ENCODE assay signal across 9 mouse cellular contexts in genomic region chr1:160863027-160863426, GRCm38 (mm10). TPM values are rescaled to one million over a fixed set of nuclear protein-coding genes. Genes with fewer than 3 reads are reported as not detected.
DNase-seq lines count a peak whose midpoint lies in the region; ATAC-seq and TF ChIP-seq lines count a peak whose summit lies in the region.
"Had no signal": no experiment of that assay in that cellular context is flagged by ENCODE, and none has a peak within 500 bp of the region (broad histone marks: within the 10 kb centered on the region; RNA-seq: fewer than 3 reads in every experiment).

No protein-coding gene starts in this region.

- 41% methylated on average over 4 of the region's 4 CpGs for WGBS in liver, embryonic 14.5 days (ENCODE audit: insufficient replicate concordance)
- 73% methylated on average over 4 of the region's 4 CpGs for WGBS in forebrain, embryonic 11.5 days

- no peak overlapping the region for H3K4me3 ChIP-seq in liver, embryonic 14.5 days (ENCODE audit: insufficient read depth in 1 of 2, low read depth in 2 of 2, low read length in 2 of 2)
- no peak overlapping the region for H3K4me3 ChIP-seq in forebrain, embryonic 11.5 days (ENCODE audit: low read depth, low read length)
- H3K4me3 ChIP-seq: heart, embryonic 13.5 days had no signal

- H3K9me3 ChIP-seq in liver, embryonic 14.5 days (ENCODE audit: control insufficient read depth, low read length): no peaks in the 10 kb centered on the region
- H3K9me3 ChIP-seq in forebrain, embryonic 11.5 days (ENCODE audit: control insufficient read depth, low read length): no peaks in the 10 kb centered on the region
- H3K9me3 ChIP-seq: heart, embryonic 13.5 days had no signal

- no peak overlapping the region for H3K27ac ChIP-seq in liver, embryonic 14.5 days
- no peak overlapping the region for H3K27ac ChIP-seq in forebrain, embryonic 11.5 days (ENCODE audit: low read depth, low read length)
- H3K27ac ChIP-seq: heart, embryonic 13.5 days had no signal

- H3K36me3 ChIP-seq in liver, embryonic 14.5 days (replicated peaks; ENCODE audit: control insufficient read depth, insufficient read depth, low read depth): no peaks in the 10 kb centered on the region
- no peaks in the 10 kb centered on the region for H3K36me3 ChIP-seq in forebrain, embryonic 11.5 days (ENCODE audit: control insufficient read depth, insufficient read depth, low read length)
- H3K36me3 ChIP-seq: heart, embryonic 13.5 days had no signal

- no peaks in the 10 kb centered on the region for H3K4me1 ChIP-seq in liver, embryonic 14.5 days (replicated peaks; ENCODE audit: control insufficient read depth in 2 of 2, insufficient read depth in 2 of 2, low read length in 1 of 2)
- H3K4me1 ChIP-seq in forebrain, embryonic 11.5 days (replicated peaks; ENCODE audit: control insufficient read depth, insufficient read depth, low read length): no peaks in the 10 kb centered on the region
- H3K4me1 ChIP-seq: heart, embryonic 13.5 days had no signal

- TF ChIP-seq CTCF in liver, embryonic 14.5 days (IDR thresholded peaks at IDR 0.05; ENCODE audit: low read depth): peak; percentile 59

- no peak overlapping the region for H3K9ac ChIP-seq in liver, embryonic 14.5 days (replicated peaks)
- no peak overlapping the region for H3K9ac ChIP-seq in forebrain, embryonic 11.5 days (ENCODE audit: low read length)
- H3K9ac ChIP-seq: heart, embryonic 13.5 days had no signal

- peak; percentile 83 for DNase-seq in heart, adult 11 months
- no peak for DNase-seq in heart, adult 8-10 months (ENCODE audit: low spot score)
- peak; percentile 13 for DNase-seq in thymus, postnatal 14 days
- no peak for DNase-seq in thymus, adult 18-20 months
- peak; percentile 5 to 6 for DNase-seq in frontal cortex, postnatal 14 days (ENCODE audit: low spot score in 2 of 2)
- peak in 2 of 3 experiments; percentile 16 to 30 for DNase-seq in liver, embryonic 14.5 days (ENCODE audit: low read depth in 3 of 3, low spot score in 3 of 3)
- DNase-seq in embryo, embryonic 9.5 days (ENCODE audit: extremely low spot score): no peak
- DNase-seq in forebrain, embryonic 11.5 days (ENCODE audit: low spot score): no peak

- no peak overlapping the region for H3K4me2 ChIP-seq in liver, embryonic 14.5 days (ENCODE audit: low read depth)
- H3K4me2 ChIP-seq in forebrain, embryonic 11.5 days (ENCODE audit: low read depth, low read length, severe bottlenecking): no peak overlapping the region
- H3K4me2 ChIP-seq: heart, embryonic 13.5 days had no signal

- 0 out of 2 replicates have a peak, but pooled peaks have one; percentile 47 for ATAC-seq in liver, embryonic 14.5 days (ENCODE audit: insufficient read depth)
- ATAC-seq in forebrain, embryonic 11.5 days (replicated peaks; ENCODE audit: low FRiP score): no peak

- TF ChIP-seq EP300 in liver, embryonic 14.5 days (IDR thresholded peaks at IDR 0.05; ENCODE audit: low read depth): no peak

- H3K27me3 ChIP-seq in liver, embryonic 14.5 days (ENCODE audit: control insufficient read depth, insufficient read depth, low read length): no peaks in the 10 kb centered on the region
- no peaks in the 10 kb centered on the region for H3K27me3 ChIP-seq in forebrain, embryonic 11.5 days (ENCODE audit: control insufficient read depth, insufficient read depth, low read length)
- H3K27me3 ChIP-seq: heart, embryonic 13.5 days had no signal

RNA-seq across cellular contexts. Expression of gene Rc3h1, which starts 43.2 kb away (rescaled TPM):
- 10 to 100 TPM; 31.6 to 45.6 (median 40.4) TPM for total RNA-seq in heart, adult 8-10 months (2022)
- 2.6 and 2.9 TPM in 2 replicates for polyA plus RNA-seq in liver, embryonic 14.5 days (2012; rRNA removed)
- 3.2 and 3.6 TPM in 2 replicates for polyA plus RNA-seq in liver, embryonic 14.5 days (2014; fragmentation: Nextera tagmentation; extraction: Ambion mirVana)
- polyA plus RNA-seq in forebrain, embryonic 11.5 days (2014; fragmentation: Nextera tagmentation; extraction: Ambion mirVana): 7.8 and 9.0 TPM in 2 replicates

Comparison
In these comparisons a context has a peak if more than half of its experiments do, and no peak if none do; other contexts are left out.
1. DNase-seq: peak in heart, adult 11 months (single experiment), thymus, postnatal 14 days (single experiment), frontal cortex, postnatal 14 days (2 of 2) and liver, embryonic 14.5 days (2 of 3); none in heart, adult 8-10 months (single experiment), thymus, adult 18-20 months (0 of 2), embryo, embryonic 9.5 days (single experiment) and forebrain, embryonic 11.5 days (single experiment).